Mouse (Mus musculus) embryo, embryonic 11.5 days (tissue): Measurements from ENCODE around the gene Scnn1b.

Experiments
- DNase-seq: peaks from one replicate; pipeline ENCODE4 v3.0.0-alpha.2; 2012; ENCODE audit warnings: low read depth, low spot score

Gene Scnn1b

DNA sequence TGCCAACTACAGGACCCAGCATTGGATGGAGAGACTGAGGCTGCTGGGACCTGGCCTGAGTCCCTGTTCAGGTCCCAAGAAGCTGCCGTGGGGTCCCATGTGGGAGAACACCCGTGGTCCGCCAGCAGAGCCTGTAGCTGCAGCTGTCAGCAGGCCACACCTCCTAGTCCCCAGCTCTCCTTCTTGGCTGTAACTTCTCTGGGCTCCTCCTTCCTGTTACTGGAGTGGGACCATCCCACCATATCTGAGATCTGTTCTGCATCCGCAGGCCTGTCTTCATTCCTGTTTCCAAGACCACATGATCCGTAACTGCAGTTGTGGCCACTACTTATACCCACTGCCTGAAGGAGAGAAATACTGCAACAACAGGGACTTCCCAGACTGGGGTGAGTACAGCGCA is 49.1 kb downstream of the Scnn1b start:
- DNase-seq: no peak

DNA sequence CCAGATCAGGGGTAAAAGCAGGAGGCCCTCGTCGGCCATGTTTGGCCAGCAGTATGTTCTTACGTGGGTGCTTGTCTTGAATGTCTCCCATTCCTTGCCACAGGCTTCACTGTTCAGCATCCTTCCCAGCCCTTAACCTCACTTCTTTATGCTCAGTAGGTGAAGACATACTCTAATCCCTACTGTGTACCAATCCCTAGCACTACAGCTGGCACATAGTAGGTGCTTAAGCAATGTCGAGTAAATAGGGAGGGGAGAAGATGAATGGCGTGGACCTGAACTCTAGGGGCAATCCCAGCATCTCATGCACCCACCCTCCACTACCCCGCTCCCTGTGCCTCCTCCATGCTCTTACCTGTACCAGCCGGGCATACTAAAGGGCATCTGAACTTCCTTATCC is 59.5 kb downstream of the Scnn1b start:
- DNase-seq: no peak

DNA sequence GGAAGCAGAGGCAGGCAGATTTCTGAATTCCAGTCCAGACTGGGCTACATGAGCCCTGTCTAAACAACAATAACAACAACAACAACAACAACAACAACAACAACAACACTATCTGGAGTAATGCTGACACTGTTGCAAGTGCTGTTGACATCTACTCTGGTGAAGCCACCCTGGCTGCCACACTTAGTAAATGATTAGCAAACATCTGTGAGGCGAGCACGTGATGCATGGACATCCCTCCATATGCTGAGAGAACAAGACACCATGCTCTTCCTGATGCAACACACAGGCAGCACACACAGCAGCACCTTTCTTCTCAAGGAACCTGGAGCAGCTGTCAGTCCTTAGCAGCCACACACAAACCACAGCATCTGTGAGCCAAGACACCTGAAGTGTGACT is 63.0 kb downstream of the Scnn1b start:
- no peak for DNase-seq

DNA sequence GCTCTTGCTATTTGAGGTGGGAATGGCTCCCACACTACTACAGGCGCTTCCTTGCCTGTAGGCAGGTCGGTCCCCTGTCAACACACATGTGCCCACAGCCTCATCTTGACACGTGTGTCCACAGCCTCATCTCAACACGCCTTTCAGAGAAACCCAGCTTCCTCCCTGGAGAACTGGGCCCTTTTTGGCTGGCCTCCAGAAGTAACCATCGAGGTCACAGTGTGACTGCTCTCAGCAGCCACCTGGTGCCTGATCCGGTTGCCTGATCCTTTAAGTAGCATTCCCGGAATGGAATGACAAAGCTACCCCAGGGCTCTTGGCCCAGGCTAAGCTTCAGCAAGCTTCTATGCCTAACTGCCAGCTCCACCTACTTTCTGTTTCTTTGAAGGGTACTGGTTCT is 66.4 kb downstream of the Scnn1b start:
- no peak for DNase-seq

DNA sequence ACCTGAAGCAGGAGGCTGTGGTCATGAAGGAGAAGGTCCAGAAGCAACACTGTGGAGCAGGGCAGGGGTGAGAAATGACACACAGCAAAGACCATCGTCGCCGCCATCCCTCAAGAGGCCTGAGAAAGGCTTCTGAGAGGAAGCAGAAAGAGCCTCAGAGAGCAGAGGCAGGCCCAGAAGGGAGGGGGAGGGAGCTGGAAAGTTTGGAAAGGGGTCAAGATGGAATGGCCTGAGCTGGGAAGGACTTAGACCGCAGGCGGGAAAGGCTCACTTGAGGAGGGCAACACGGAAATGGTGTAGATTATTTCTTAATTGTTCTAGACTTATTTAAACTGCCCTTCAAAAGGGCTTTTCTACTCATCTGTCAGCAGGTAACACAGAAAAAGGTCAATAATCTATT is 68.8 kb downstream of the Scnn1b start:
- DNase-seq: no peak

DNA sequence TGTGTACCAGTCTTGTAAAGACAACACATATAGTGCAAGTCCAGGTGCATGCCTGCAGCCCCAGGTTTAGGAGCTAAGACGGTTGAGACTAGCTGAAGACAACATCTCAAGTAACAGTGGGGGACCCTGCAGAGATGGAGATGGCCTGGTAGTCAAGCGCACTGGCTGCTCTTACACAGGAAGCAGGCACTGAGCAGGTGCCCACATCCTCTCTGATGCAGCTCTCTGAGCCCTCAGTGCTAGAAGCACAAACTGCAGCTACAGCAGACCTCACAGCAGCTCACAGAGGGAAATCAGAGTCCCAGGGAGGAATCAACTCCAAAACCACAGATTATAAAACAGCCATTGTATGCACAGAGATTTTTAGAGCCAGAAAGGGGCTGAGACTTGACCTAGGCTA is 69.5 kb downstream of the Scnn1b start:
- no peak for DNase-seq

DNA sequence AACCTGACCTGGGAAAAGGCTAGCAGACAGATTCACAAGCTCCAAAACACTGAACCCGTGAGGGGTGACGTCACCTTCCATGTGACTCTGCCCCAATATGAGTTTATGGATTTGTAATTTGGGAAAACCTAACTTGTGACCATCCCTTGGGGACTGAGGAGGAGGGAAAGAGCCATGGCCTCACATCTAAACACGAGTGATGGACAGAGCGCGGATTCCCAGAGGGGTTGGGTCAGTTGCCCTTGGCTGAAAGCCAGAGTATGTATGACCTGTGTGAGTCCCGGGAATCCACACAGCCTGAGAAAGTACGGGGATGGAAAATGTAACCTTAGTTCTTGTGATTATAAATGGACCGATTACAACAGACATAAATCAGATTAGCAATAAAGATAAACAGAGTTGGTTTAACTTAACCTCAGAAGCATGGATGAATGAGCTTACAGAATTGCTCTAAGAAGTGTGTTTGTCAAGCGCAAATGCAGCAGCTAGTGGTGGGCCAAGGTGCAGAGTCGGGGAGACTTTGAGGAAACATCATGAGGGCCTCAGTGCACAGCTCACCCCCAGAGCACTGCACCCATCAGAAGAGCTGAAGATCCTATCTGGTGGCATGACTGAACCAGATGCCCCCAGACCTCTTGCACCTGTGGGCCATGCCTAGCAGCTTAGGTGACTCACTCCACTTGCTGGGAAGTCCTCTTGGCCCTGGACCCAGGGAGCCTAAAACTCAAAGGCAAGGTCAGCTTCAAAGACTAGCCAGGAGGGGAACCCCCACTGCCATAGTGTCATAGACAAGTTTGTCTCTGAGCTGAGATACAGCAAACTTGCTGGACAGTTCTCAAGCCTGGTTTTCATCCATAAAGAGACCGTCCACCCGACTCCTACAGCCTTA is 71.3 kb downstream of the Scnn1b start:
- DNase-seq: peak; percentile 22

DNA sequence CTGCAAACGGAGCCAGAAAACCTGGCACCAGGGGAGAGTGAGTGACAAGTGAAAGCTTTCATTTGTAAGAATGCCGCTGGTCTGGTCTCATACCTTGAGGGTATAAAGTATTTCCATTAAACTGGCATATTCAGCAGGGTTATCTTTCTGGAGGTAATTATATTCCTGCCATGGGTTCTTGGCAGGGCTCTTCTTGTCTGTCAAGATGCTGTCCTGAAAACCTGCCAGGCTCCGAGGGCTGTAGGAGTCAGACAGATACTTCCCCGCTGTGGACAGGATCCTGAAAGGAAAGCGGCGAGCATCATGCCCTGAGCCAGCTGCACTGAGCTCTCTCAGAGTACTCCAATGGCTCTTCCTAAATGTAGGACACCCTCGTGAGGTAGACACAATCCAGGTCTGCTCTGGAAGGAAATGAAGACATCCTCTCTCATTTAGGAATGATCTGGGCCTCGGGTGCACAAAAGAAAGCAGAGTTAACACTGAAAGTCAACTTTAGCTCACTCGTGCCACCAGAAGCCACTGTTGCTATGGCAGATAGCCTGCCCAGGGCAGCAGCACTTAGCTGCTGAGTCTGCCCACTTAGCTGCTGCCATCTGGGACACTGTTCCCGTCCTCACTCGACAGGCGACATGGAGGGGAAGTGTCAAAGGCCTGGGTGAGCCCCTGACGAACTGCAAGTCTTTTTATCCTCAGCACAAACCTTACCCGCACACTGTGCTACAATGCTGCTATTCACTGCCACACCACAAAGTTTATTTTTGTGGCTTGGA is 72.2 kb downstream of the Scnn1b start:
- DNase-seq: no peak

DNA sequence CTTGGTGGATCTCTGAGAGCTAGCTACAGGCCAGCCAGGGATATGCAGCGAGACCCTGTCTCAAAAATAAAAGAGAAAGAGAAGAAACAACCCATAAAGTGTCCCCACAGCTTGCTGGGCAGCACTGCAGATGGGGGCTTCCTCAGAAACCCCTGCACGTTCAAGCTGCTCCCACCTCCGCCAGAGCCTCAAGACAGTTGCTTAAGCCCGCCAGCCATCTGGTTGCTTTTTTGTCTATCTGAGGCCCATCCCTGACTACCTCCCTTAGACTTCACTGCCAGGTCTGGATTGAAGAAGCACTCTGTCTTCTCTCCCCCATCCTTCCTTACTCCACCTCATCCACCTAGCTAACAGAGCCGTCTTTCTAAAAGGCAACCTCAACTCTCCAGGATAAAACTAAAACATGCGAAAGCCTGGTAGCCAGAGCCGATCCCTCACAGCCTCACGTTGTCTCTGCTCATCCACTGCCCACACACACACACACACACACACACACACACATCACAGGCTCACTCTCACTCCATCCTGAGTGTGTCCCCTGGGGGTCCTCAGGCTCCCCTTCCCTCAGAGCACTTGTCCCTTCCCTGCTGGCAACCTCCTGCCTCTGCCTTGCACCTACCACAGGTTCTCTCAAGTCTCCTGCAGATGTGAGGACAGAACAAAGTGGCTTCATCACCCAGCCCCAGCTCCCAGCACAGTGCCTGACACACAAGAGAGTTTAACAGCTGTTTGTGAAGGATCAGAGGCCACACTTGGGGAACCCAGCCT is 73.5 kb downstream of the Scnn1b start:
- DNase-seq: no peak

DNA sequence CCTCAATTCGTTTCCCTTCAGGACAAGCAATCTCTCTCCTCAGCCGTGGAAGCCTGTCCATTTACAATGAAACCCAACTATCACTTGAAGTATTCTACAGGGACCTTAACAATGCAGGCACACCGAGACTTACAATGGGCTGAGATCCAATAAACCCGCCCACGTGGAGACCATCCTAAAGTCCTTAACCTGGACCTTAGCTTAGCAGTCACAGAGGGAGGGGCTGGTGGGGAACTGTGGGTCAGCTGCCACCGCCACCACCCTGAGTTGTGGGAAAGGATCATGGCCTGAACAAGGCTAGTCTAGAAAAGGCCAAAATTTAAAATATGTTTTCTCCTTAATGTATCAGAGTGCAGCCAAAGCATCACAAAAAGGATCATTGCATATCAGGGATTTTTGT is 74.4 kb downstream of the Scnn1b start:
- DNase-seq: no peak

DNA sequence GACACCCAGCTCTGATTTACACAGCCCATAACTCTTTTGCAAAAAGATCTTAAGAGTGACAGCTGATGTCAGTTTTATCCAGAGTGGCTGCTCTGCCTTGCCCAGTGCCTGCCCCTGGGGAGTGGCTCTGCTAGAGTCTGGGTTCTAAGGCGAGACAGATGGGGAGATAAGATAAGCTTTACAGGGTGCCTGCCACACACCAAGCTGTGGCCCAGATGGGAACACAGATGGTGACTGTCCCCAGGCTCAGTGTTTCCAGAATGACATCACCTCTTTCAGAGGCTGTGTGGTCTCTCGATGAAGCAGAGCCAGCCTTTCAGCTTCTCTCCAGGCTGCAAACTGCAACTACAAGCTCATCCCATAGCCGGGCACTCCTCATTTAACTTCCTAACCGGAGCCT is 74.9 kb downstream of the Scnn1b start:
- no peak for DNase-seq

DNA sequence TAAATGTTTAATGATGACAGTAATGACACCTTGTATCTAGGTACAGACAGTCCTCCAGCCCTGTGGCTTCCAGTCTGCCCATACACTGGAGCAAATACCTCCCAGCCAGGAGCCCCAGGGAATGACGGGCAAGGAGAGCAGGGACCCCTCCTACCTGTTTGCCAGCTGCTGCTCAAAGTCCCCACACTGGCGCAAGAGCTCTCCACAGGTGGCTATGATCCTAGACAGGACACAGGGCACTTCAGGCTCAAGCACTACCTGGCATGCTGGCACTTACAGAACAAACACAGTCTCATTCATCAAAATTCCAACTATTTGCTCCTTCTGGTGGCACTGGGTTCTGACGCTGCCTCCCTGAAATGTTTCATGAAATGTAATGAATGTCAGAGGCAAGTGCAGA is 76.2 kb downstream of the Scnn1b start:
- DNase-seq: no peak

DNA sequence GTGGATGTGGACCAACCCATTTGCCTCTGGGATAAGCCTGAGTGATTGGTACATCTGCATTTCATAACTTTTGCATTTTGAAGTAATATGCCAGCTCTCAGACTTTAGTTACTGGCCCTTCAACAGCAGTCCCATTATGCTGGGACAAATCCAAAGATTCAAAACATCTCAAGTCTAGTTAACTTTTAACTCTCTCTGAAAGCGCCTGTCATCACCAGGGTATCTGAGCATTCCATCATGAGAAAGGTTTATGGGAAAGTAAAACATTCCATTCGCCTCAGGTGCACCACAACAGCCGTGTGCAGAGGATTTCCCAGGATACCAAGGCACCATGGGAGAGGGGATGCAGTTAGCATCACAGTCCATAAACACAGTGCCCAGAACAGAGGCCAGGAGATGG is 76.8 kb downstream of the Scnn1b start:
- DNase-seq: no peak

DNA sequence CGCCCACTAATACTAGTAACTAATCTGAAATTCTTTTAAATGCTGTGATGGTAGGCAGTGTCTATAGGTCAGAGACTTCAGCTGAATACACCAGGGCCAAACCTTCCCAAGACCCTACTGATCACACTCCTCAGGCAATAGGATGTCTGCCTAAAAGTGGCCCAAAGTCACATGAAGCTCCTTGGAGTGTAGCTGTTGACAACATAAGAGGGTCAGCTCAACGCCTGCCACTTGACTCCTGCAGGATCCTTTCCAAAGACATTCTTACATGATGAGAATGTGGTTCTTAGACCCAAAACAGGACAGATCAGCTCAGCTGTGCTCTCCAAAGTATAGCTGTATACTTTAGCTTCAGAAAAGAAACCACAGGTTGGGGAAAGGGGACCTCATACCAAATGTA is 77.5 kb downstream of the Scnn1b start:
- DNase-seq: no peak

DNA sequence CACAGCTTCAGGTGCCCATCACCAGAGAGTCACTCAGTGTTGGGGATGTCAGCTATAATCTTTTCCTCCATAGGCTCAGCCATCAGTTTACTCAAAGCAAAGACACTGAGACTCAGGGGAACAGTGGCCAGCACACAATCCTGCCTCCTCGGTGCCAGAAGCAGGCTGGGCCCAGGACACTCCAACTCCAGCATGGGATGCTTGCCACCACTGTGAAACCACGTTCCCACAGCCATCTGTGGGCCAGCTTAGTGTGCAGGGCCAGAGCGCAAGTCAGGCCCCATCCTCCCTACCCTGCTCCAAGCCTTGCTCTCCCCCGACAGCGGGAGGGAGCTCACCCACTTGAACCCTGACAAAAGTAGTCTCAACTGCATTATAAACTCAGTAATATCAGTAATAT is 81.4 kb downstream of the Scnn1b start:
- no peak for DNase-seq

DNA sequence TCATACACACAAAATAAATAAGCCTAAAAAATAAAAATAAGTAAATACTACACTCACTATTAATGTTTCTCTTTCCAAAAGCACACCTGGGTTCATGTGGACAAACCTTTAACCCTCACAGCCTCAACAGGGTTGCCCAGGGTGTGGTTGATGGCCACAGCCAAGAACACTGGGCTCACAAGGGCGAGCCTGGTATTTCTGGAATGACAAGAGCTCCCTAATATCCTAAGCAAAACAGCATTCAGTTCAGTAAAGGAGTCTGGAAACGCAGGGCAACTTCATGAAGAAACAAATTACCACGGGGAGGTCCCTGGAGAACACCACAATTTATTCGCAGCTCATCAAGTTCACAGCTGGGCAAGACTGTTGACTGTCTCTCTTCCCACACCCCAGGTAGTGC is 82.7 kb downstream of the Scnn1b start:
- no peak for DNase-seq

DNA sequence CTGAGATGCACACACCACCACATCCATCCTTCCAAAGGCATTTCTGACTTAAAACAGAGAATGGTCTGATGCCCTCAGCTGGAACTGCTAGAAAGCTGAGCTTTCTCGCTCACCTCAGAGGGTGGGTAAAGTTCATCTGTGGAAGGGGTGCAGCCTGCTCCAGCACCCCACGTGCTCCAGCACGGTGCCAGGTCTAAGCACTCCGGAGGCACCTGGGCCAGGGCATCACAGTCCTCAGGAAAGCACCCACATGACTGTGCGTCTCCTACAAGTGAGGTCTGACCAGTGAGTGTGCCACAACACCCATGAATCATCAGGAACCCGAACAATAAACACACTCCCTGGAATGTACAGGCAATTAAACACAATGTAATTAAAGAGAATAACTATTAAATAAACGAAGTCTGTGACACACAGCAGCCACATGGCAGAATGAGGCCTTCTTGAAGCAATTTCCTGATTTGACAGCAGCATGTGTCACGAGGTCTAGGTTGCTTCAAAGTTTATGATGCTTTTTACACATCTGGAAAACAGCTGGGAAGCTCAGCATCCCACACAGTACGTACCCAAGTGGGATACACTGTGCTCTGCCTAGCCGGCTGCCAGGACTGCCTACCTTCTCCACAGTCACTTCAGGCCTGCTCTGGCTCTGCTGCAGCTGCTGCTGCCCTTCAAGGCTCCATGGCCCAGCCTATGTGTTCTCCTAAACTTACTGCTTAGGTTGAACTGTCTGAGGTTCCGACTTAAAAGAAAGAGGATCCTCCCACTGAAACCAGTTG is 90.2 kb downstream of the Scnn1b start:
- DNase-seq: no peak

DNA sequence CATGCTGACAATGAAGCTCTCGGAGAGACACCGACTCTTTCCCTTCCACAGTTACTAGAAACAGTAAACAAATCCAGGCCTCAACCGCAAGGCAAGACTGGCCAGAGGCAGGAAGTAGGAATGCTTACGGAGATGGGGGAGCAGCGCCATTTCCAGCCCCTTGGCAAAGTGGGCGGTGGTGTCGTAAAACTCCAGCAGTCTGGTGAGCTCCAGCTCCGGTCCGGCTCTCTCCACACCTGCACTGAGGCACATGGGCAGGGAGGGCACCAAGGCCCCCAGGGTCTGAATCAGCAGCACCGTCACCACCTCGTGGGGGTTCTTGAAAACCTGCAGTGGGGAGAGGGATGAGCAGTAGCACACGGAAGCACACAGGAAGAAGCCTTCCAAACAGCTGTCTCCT is 91.0 kb downstream of the Scnn1b start:
- no peak for DNase-seq

DNA sequence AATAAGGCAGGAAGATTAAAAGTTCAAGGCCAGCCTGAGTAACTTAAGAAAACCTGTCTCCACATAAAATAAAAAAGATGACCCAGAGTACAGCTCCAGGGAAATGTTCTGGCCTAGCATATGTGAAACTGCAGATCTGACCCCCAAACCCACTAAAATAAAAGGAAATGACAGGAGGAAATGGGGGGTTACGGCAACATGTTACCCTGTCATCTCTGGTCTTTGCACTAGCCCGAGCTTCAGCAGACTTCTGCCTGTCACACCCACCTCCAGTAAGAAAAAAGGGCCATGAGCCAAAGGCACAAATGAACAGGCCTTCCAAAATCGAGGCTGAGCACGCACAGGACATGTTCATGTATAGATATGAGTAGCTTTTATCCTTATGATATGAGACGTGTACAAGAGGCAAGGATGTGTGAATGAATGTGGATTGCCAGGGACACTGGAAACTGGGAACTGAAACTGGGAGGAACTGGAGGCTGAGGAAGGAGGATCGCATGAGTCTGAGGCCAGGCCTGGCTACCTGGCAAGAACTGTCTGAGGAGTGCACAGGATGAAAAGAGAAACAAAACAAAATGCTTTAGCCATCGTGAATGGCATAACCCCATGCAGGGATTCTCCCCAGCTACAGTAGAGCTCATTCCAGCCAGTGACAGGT is 97.2 kb downstream of the Scnn1b start:
- DNase-seq: no peak

DNA sequence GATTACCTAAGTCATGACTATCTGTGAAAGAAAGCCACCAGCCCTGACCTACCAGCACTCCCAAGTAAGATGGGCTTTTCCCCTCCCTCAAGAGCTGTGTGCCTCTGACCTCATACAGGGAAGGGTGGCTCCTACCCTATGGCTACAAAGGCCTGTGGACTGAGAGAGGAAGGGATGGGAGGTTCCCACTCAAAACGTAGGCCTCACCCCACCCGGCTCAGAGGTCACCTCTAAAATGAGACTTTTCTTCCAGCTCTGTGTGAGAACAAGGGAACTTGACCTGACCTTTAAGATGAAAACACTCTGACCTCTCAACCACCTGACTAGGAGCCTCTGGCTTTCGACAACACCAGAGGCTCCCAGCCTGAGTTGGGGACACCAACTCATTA is 97.7 kb downstream of the Scnn1b start:
- DNase-seq: no peak

DNA sequence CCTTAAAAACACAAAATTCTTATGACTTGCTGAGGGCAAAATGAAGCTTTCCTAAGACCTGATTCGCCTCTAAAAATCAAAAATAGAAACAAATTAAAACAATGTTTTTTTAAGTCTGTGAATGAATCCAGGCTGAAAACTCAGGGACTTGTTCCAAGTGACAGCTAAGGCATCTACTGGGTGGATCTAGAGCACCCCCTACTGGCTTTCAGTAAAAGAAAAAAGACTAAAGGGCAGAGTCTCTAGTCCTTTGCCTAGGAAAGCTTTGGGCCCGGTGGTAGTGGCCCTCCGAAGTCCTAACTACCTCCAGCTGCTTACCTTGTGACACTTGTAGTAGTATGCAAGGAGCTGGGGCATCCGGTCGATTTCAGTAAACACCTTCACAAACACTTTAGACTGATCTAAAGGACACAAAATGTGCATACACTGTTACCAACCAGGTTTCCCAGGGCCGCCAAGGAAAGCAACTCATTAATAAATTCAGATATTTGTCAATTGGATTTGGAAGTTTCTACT is 99.1 kb downstream of the Scnn1b start:
- DNase-seq: no peak
